Mouse (Mus musculus): ENCODE results near the gene Trpc4.

- no peak for TF ChIP-seq CEBPB (IDR thresholded peaks at IDR 0.05; ENCODE audit: low read depth)
- TF ChIP-seq USF1 (IDR thresholded peaks at IDR 0.05; ENCODE audit: low read depth): no peak
- no peak for TF ChIP-seq CTCF (IDR thresholded peaks at IDR 0.05; ENCODE audit: control insufficient read depth, insufficient read depth, insufficient read length)
These were observed 201.7 kb downstream of the Trpc4 start for GRCm38 (mm10) chr3:54357561-54357960.

Measured in C2C12 (cell line).